Mouse (Mus musculus) stomach, postnatal 0 days (tissue): ENCODE data around the gene Dapl1.

Experiments used
- CTCF ChIP-seq: IDR thresholded peaks from 2 replicates; pipeline ENCODE4 v1.5.1; 2016; ENCODE audit warnings: antibody characterized with exemption, low read depth, mild to moderate bottlenecking, moderate library complexity
- EP300 ChIP-seq: optimal IDR thresholded peaks from 2 replicates; pipeline ENCODE3; 2016; ENCODE audit warnings: antibody characterized with exemption

DNA sequence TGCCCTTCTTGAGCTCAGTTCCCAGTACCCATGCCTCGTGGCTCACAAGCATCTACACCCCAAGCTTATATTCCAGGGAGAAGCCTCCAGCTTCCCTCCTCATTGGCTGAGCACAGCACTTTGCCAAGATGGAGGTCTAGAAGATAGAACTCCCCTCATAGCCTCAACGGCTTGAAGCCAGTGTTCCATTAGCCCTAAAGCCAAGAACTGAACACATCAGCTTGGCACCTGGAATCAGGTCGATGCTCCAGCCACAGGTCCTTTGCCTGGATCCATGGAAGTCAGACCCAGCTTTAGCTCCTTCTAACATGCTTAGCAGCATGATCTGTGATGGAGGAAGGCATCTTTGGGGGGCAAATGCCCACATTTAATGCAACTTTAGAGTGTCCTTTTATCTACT lies 48.5 kb downstream of the Dapl1 start:
- TF ChIP-seq CTCF (no peak), EP300 (no peak)
